Mouse (Mus musculus) cerebellum, adult 2 months (tissue): ENCODE results near the gene Tmem131.

ENCODE experiments used
- CTCF ChIP-seq: fragments of 200-500 bp; IDR thresholded peaks from 2 replicates; pipeline ENCODE4 v1.5.1; 2011; ENCODE audit warnings: low read depth, mild to moderate bottlenecking, control low read depth, low read length, moderate library complexity, borderline replicate concordance; ENCODE audit not compliant: insufficient read depth
- POLR2A ChIP-seq: fragments of 200-500 bp; IDR thresholded peaks from 2 replicates; pipeline ENCODE4 v1.6.1; 2011; ENCODE audit warnings: low read length, control low read depth, borderline replicate concordance; ENCODE audit not compliant: insufficient read depth

DNA sequence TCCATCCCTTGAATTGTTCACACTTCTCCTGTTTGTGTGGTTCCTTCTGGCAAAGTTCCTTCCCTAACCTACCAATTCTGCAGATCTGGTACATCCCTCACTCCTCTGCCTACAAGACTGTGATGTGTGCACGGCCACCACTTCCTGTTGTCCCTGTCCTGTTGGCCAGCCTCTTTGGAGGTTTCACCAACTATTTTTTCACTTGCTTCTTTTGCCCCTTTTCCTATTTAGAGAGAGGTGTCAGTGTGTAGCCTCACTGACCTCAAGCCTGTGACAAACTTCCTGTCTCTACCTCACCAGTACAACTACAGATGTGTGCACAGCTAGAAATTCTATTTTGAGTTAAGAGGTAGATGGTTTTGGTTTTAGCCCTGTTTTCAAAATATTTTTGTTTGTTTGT, 136.4 kb downstream of the Tmem131 start:
- TF ChIP-seq POLR2A = no peak
- no peak for TF ChIP-seq CTCF
